Mouse (Mus musculus) hindbrain, embryonic 14.5 days (tissue): ENCODE results near the gene Cks1b. TPM values are rescaled to one million over a fixed set of nuclear protein-coding genes. Genes with fewer than 3 reads are reported as not detected.

Source experiments
- ATAC-seq: fragments of 200-750 bp; cut with Nextera tagmentation; 2 replicates; pipeline ENCODE4 v1.8.0; 2017; ENCODE audit warnings: moderate number of reproducible peaks, mild to moderate bottlenecking, moderate TSS enrichment, moderate library complexity; ENCODE audit not compliant: low FRiP score
- DNase-seq: peaks from one replicate; pipeline ENCODE4 v3.0.0-alpha.2; 2015; ENCODE audit warnings: low spot score
- H3K27ac ChIP-seq: fragments of 300-500 bp; sonication (generic); 2 replicates; pipeline ENCODE4 v1.5.1; 2014; ENCODE audit warnings: mild to moderate bottlenecking, moderate library complexity
- H3K27me3 ChIP-seq: fragments of 300-500 bp; sonication (generic); 2 replicates; pipeline ENCODE4 v1.6.1; 2014; ENCODE audit warnings: mild to moderate bottlenecking, low read length, mixed read lengths; ENCODE audit not compliant: control insufficient read depth, insufficient read depth
- H3K36me3 ChIP-seq: fragments of 300-500 bp; sonication (generic); replicated peaks from 2 replicates; pipeline ENCODE4 v1.6.1; 2014; ENCODE audit not compliant: control insufficient read depth, insufficient read depth
- H3K4me1 ChIP-seq: fragments of 300-500 bp; sonication (generic); replicated peaks from 2 replicates; pipeline ENCODE4 v1.6.1; 2014; ENCODE audit warnings: antibody characterized with exemption, low read length, mixed read lengths; ENCODE audit not compliant: control insufficient read depth, insufficient read depth
- H3K4me2 ChIP-seq: fragments of 300-500 bp; sonication (generic); replicated peaks from 2 replicates; pipeline ENCODE4 v1.6.1; 2014; ENCODE audit warnings: mild to moderate bottlenecking, moderate library complexity
- H3K4me3 ChIP-seq: fragments of 300-500 bp; sonication (generic); replicated peaks from 2 replicates; pipeline ENCODE4 v1.5.1; 2014; ENCODE audit warnings: mild to moderate bottlenecking, low read length
- H3K9ac ChIP-seq: fragments of 300-500 bp; sonication (generic); 2 replicates; pipeline ENCODE4 v1.6.1; 2014
- H3K9me3 ChIP-seq: fragments of 300-500 bp; sonication (generic); 2 replicates; pipeline ENCODE4 v1.6.1; 2016; ENCODE audit warnings: low read length; ENCODE audit not compliant: control insufficient read depth
- WGBS: fragments of 180-500 bp; shearing (Covaris S2); extraction: QIAGEN DNeasy Blood & Tissue Kit; methylation state at CpG from one replicate; pipeline ENCODE4 v1.1.7; 2014; 5-methylcytosine and 5-hydroxymethylcytosine counted together
- polyA plus RNA-seq: library from polyadenylated mRNA; unstranded; fragments of >200 nt; fragmentation: Nextera tagmentation; extraction: Ambion mirVana; gene quantifications from 2 replicates; pipeline ENCODE4 v1.2.1, GENCODE M21; 2014

Cks1b gene
- polyA plus RNA-seq, 1 experiment from 2014 or later = 99.4 TPM

DNA sequence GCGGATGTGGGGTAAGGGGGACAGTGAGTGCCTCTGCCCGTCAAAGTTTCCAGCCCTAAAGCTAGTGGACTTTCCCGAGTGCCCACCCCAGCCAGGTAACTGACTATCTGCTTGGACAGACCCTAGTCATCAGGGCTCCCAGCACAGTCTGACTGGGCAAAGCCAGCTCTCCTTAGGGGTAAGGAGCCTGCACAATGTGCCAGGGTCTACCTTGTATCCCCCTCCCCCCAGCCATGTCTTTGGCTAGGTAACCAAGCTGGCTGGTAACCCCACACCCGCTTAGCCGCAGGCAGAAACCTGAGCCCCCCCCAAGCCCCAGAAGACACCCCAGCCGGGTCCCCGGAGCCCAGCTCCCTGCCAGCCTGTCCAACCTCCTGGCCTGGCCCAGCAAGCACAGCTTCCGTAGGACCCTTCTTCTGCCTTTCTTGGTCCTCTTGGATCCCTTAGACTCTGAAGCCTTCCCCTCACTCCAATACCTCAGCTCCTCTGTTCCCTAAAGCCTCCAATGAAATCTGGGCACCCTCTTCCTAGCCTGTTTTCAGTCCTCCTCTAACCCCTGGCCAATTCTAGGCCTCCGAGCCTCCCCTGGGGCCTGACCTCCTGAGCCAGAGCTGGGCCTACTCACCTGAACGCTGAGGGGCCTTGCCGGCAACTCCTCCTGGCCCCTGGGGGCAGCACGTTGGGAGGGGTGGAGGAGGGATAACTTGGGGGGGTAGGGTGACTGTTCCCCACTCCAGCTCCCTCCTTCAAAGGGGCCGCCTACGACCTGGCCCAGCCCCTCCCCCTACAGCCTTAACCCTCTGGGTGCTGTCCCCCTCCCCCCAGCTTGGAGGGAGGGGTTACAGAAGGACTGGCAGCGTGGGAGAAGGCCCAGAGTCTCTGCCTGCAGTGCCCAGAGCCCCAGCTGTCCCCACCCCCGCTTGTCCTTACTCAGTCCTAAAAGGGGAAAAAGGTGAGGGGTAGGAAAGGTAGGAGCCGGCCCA is 31.5 kb downstream of the Cks1b start:
- H3K4me2 ChIP-seq = no peak overlapping the region
- no peaks in the 10 kb centered on the region for H3K36me3 ChIP-seq
- H3K27ac ChIP-seq = no peak overlapping the region
- no peak overlapping the region for H3K4me3 ChIP-seq
- ATAC-seq (no peak), DNase-seq (no peak)
- H3K4me1 ChIP-seq = peaks cover 14% of the 10 kb centered on the region
- no peaks in the 10 kb centered on the region for H3K27me3 ChIP-seq
- 52% methylated on average over 16 of the region's 17 CpGs for WGBS
- H3K9me3 ChIP-seq = no peaks in the 10 kb centered on the region
- H3K9ac ChIP-seq = no peak overlapping the region

DNA sequence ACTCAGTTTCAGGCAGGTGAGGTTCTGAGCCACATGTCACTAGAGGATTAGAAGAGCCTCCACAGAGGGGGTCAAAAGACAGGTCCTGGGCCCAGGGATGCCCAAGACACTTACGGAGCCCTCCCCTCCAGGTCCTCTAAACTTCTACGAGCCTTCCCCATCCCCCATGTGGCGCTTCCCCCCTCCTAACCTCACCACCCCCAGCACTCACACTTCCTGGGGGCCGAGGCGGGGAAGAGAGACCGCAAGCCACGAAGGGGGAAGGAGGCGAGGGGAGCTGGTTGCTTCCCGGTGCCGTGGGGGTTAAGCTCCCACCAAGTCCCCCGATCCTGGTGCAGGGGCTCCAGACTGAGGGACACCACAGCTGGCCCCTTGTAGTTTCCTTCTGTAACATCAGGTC is 32.7 kb downstream of the Cks1b start:
- Histone ChIP-seq H3K36me3 (no peaks in the 10 kb centered on the region), H3K9me3 (no peaks in the 10 kb centered on the region), H3K27me3 (no peaks in the 10 kb centered on the region), H3K4me2 (no peak overlapping the region), H3K4me1 (peaks cover under 1% of the 10 kb centered on the region; the same call in 1 of the 2 replicates), H3K27ac (no peak overlapping the region), H3K4me3 (no peak overlapping the region), H3K9ac (no peak overlapping the region)
- 45% methylated on average over 11 of the region's 11 CpGs for WGBS
- no peak for ATAC-seq
- no peak for DNase-seq

- 77% methylated on average over 12 of the region's 12 CpGs for WGBS
- no peak overlapping the region for H3K27ac ChIP-seq
- no peaks in the 10 kb centered on the region for H3K27me3 ChIP-seq
- no peaks in the 10 kb centered on the region for H3K4me1 ChIP-seq
- DNase-seq = no peak
- no peak for ATAC-seq
- no peaks in the 10 kb centered on the region for H3K9me3 ChIP-seq
- H3K4me3 ChIP-seq = no peak overlapping the region
- H3K36me3 ChIP-seq = no peaks in the 10 kb centered on the region
- H3K9ac ChIP-seq = no peak overlapping the region
- no peak overlapping the region for H3K4me2 ChIP-seq
These were observed 33.7 kb downstream of the Cks1b start for GRCm38 (mm10) chr3:89384331-89385076.

GRCm38 (mm10) chr3:89383651-89384255 is 34.4 kb downstream of the Cks1b start:
- Histone ChIP-seq H3K9ac (no peak overlapping the region), H3K4me3 (no peak overlapping the region), H3K4me1 (peaks cover 5% of the 10 kb centered on the region), H3K4me2 (no peak overlapping the region), H3K9me3 (no peaks in the 10 kb centered on the region), H3K36me3 (no peaks in the 10 kb centered on the region), H3K27me3 (no peaks in the 10 kb centered on the region), H3K27ac (no peak overlapping the region)
- DNase-seq (no peak), ATAC-seq (no peak)
- 88% methylated on average over 5 of the region's 5 CpGs for WGBS

GRCm38 (mm10) chr3:89382950-89383349 is 35.2 kb downstream of the Cks1b start:
- ATAC-seq = no peak
- H3K4me1 ChIP-seq = peaks cover 13% of the 10 kb centered on the region
- DNase-seq = no peak
- no peaks in the 10 kb centered on the region for H3K27me3 ChIP-seq
- H3K4me3 ChIP-seq = no peak overlapping the region
- 79% methylated on average over 5 of the region's 5 CpGs for WGBS
- no peaks in the 10 kb centered on the region for H3K9me3 ChIP-seq
- no peak overlapping the region for H3K27ac ChIP-seq
- H3K9ac ChIP-seq = no peak overlapping the region
- no peak overlapping the region for H3K4me2 ChIP-seq
- no peaks in the 10 kb centered on the region for H3K36me3 ChIP-seq

DNA sequence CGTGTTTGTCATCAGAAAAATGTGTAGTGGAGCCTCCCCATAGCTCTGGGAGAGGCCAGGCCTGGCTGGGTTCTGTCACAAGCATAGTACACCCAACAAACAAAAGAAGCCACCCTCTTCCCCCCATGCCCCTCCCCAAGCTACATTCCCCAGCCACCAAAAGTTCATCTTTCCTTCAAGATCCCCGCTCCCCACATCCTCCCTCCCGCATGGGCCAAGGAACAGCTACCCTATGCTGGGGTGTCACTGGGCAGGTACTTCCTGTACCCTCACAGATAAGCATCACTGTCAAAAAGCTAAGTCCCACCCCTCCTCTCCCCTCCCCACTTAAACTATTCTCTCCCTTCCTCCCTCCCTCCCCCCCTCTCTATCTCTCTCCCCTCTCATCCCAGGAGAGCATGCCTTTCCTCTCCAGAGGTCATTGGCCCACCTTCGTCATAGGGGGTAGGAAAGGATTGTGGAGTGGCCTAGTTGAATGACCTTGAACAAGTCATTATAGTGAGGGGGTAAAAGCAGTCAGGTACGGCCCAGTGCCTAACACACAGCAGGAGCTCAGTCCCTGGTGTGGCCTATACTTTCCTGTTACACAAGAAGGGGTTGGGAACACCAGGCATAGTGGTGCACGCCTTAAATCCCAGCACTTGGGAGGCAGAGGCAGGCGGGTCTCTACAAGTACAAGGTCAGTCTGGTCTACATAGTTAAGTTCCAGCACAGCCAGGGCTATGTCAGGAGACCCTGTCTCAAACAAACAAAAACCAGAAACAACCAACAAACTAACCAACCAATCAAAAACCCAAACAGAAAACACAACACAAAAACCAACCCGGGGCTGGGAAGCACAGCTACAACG is 35.9 kb downstream of the Cks1b start:
- WGBS = 90% methylated on average over 9 of the region's 9 CpGs
- Histone ChIP-seq H3K4me2 (no peak overlapping the region), H3K36me3 (no peaks in the 10 kb centered on the region), H3K27ac (no peak overlapping the region), H3K4me3 (no peak overlapping the region), H3K4me1 (peaks cover 14% of the 10 kb centered on the region), H3K9ac (no peak overlapping the region), H3K9me3 (no peaks in the 10 kb centered on the region), H3K27me3 (no peaks in the 10 kb centered on the region)
- DNase-seq = no peak
- no peak for ATAC-seq

DNA sequence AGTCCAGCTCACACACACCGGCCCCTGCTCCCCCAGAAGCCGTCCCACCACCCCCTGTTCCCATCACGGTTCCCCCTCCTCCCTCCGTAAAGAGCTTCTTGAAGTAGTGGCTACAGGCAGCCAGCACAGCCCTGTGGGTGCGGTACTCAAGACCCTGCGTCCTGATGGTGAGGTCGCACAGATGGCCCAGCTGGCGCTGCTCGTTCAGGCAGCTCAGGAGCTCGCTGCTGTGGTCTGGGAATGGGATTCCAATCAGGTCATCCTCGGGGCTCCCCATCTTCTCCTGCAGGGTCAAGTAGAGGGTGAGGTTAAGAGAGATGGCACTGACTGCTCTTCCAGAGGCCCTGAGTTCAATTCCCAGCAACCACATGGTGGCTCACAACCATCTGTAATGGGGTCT is 37.0 kb downstream of the Cks1b start:
- no peak overlapping the region for H3K4me2 ChIP-seq
- H3K4me1 ChIP-seq = peaks cover 14% of the 10 kb centered on the region
- H3K9me3 ChIP-seq = no peaks in the 10 kb centered on the region
- WGBS = 84% methylated on average over 11 of the region's 11 CpGs
- no peaks in the 10 kb centered on the region for H3K27me3 ChIP-seq
- no peak overlapping the region for H3K27ac ChIP-seq
- no peak overlapping the region for H3K4me3 ChIP-seq
- H3K36me3 ChIP-seq = no peaks in the 10 kb centered on the region
- DNase-seq = no peak
- no peak for ATAC-seq
- H3K9ac ChIP-seq = no peak overlapping the region

DNA sequence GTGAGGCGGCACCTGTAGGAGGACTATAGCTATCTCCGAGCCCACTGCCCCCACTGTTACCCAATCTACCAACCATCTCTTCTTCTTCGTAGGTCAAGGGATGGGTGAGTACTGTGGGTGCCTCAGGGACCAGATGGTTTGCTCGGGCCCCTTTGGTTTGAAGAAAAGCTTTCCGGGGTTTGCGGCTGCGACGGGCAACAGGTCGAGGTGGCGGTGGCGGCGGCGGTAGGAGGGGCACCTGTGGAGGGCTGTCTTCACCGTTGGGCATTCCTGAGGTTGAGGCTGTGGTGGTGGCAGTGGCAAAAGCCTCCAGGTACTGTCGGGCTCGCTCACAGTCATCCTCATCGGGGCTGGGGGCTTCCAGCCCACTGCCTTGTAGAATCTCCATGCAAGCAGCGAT is 37.5 kb downstream of the Cks1b start:
- WGBS = 96% methylated on average over 18 of the region's 18 CpGs
- no peak for ATAC-seq

More for the DNA sequence above, 37.5 kb downstream of the Cks1b start:
- H3K9ac ChIP-seq = no peak overlapping the region
- H3K27me3 ChIP-seq = no peaks in the 10 kb centered on the region
- H3K4me3 ChIP-seq = no peak overlapping the region
- H3K4me2 ChIP-seq = no peak overlapping the region
- no peak overlapping the region for H3K27ac ChIP-seq
- no peaks in the 10 kb centered on the region for H3K36me3 ChIP-seq
- no peak for DNase-seq
- peaks cover 14% of the 10 kb centered on the region for H3K4me1 ChIP-seq
- no peaks in the 10 kb centered on the region for H3K9me3 ChIP-seq
